Mouse (Mus musculus) embryonic facial prominence, embryonic 14.5 days (tissue): ENCODE measurements around the gene Plekhg2. TPM values are rescaled to one million over a fixed set of nuclear protein-coding genes. Genes with fewer than 3 reads are reported as not detected.
"Not testable (repeated sequence)": the region's sequence is repeated elsewhere in the genome, so short reads cannot be mapped to it uniquely, and the experiment has no call there.

Experiments
- ATAC-seq: fragments of 200-750 bp; cut with Nextera tagmentation; 2 replicates; pipeline ENCODE4 v1.8.0; 2017; ENCODE audit warnings: low read depth, moderate number of reproducible peaks, moderate TSS enrichment
- DNase-seq: peaks from one replicate; pipeline ENCODE4 v3.0.0-alpha.2; 2015; ENCODE audit warnings: low spot score
- H3K27ac ChIP-seq: fragments of 300-500 bp; sonication (generic); replicated peaks from 2 replicates; pipeline ENCODE4 v1.5.1; 2014; ENCODE audit warnings: low read depth, mild to moderate bottlenecking, low read length, moderate library complexity
- H3K27me3 ChIP-seq: fragments of 300-500 bp; sonication (generic); replicated peaks from 2 replicates; pipeline ENCODE4 v1.6.1; 2014; ENCODE audit warnings: low read length; ENCODE audit not compliant: control insufficient read depth, insufficient read depth
- H3K36me3 ChIP-seq: fragments of 300-500 bp; sonication (generic); 2 replicates; pipeline ENCODE4 v1.6.1; 2014; ENCODE audit warnings: low read length, mixed read lengths; ENCODE audit not compliant: control insufficient read depth, insufficient read depth
- H3K4me1 ChIP-seq: fragments of 300-500 bp; sonication (generic); 2 replicates; pipeline ENCODE4 v1.6.1; 2014; ENCODE audit warnings: antibody characterized with exemption, low read length; ENCODE audit not compliant: control insufficient read depth, insufficient read depth
- H3K4me2 ChIP-seq: fragments of 300-500 bp; sonication (generic); 2 replicates; pipeline ENCODE4 v1.6.1; 2014; ENCODE audit warnings: low read depth, mild to moderate bottlenecking, low read length, moderate library complexity, mixed read lengths
- H3K4me3 ChIP-seq: fragments of 300-500 bp; sonication (generic); 2 replicates; pipeline ENCODE4 v1.5.1; 2014; ENCODE audit warnings: low read depth, mild to moderate bottlenecking, low read length
- H3K9ac ChIP-seq: fragments of 300-500 bp; sonication (generic); 2 replicates; pipeline ENCODE4 v1.6.1; 2014; ENCODE audit warnings: low read depth, mild to moderate bottlenecking, low read length, moderate library complexity, mixed read lengths
- H3K9me3 ChIP-seq: fragments of 300-500 bp; sonication (generic); 2 replicates; pipeline ENCODE4 v1.6.1; 2016; ENCODE audit warnings: low read length; ENCODE audit not compliant: control insufficient read depth
- WGBS: fragments of 180-500 bp; shearing (Covaris S2); extraction: QIAGEN DNeasy Blood & Tissue Kit; methylation state at CpG from one replicate; pipeline ENCODE4 v1.1.7; 2014; 5-methylcytosine and 5-hydroxymethylcytosine counted together
- polyA plus RNA-seq: library from polyadenylated mRNA; unstranded; fragments of >200 nt; fragmentation: Nextera tagmentation; extraction: Ambion mirVana; gene quantifications from 2 replicates; pipeline ENCODE4 v1.2.1, GENCODE M21; 2014

Gene Plekhg2
- polyA plus RNA-seq, 1 experiment from 2014 or later, result 41.1 TPM

GRCm38 (mm10) chr7:28398696-28399340 is 26.4 kb upstream of the Plekhg2 start:
- Histone ChIP-seq H3K9me3 (no peaks in the 10 kb centered on the region), H3K4me2 (no peak overlapping the region), H3K27ac (no peak overlapping the region), H3K4me1 (no peaks in the 10 kb centered on the region), H3K4me3 (no peak overlapping the region), H3K27me3 (no peaks in the 10 kb centered on the region), H3K9ac (no peak overlapping the region), H3K36me3 (peaks cover 86% of the 10 kb centered on the region)
- 89% methylated on average over 10 of the region's 10 CpGs for WGBS
- ATAC-seq (no peak), DNase-seq (no peak)

- no peak overlapping the region for H3K4me3 ChIP-seq
- H3K9me3 ChIP-seq, result no peaks in the 10 kb centered on the region
- peaks cover 78% of the 10 kb centered on the region for H3K36me3 ChIP-seq
- no peaks in the 10 kb centered on the region for H3K27me3 ChIP-seq
- H3K4me2 ChIP-seq, result no peak overlapping the region
- ATAC-seq (no peak), DNase-seq (peak; percentile 52)
- WGBS, result 73% methylated on average over 3 of the region's 3 CpGs
- H3K4me1 ChIP-seq, result 0 out of 2 replicates have a peak, but pooled peaks cover 3% of the 10 kb centered on the region
- H3K9ac ChIP-seq, result no peak overlapping the region
- no peak overlapping the region for H3K27ac ChIP-seq
Measured at GRCm38 (mm10) chr7:28398000-28398399, 25.6 kb upstream of the Plekhg2 start.

- no peak for DNase-seq
- H3K4me2 ChIP-seq, result no peak overlapping the region
- peaks cover 58% of the 10 kb centered on the region for H3K36me3 ChIP-seq
- no peaks in the 10 kb centered on the region for H3K27me3 ChIP-seq
- H3K9me3 ChIP-seq, result no peaks in the 10 kb centered on the region
- H3K4me1 ChIP-seq, result peaks cover 8% of the 10 kb centered on the region
- 93% methylated on average over 4 of the region's 4 CpGs for WGBS
- H3K9ac ChIP-seq, result no peak overlapping the region
- no peak overlapping the region for H3K27ac ChIP-seq
- no peak overlapping the region for H3K4me3 ChIP-seq
- no peak for ATAC-seq
Measured at GRCm38 (mm10) chr7:28395425-28395824, 23.0 kb upstream of the Plekhg2 start.

GRCm38 (mm10) chr7:28393272-28393951 is 21.0 kb upstream of the Plekhg2 start:
- Histone ChIP-seq H3K9ac (peak overlapping the region; percentile 88), H3K36me3 (peaks cover 58% of the 10 kb centered on the region), H3K4me2 (peak overlapping the region; percentile 92), H3K27ac (peak overlapping the region; percentile 84), H3K27me3 (no peaks in the 10 kb centered on the region), H3K4me3 (peak overlapping the region; percentile 94), H3K9me3 (no peaks in the 10 kb centered on the region), H3K4me1 (peaks cover 8% of the 10 kb centered on the region)
- DNase-seq (no peak), ATAC-seq (no peak)
- WGBS, result 4% methylated on average over 21 of the region's 22 CpGs

- Histone ChIP-seq H3K36me3 (peaks cover 58% of the 10 kb centered on the region), H3K27ac (peak within 1 kb of the TSS; percentile 84), H3K4me3 (peak within 1 kb of the TSS; percentile 94), H3K4me2 (peak within 1 kb of the TSS; percentile 92), H3K9me3 (no peaks in the 10 kb centered on the region), H3K4me1 (peaks cover 8% of the 10 kb centered on the region), H3K27me3 (no peaks in the 10 kb centered on the region), H3K9ac (peak within 1 kb of the TSS; percentile 88)
- WGBS, result under 1% methylated on average over 53 of the region's 58 CpGs
- DNase-seq, result peak; percentile 100
- peak; percentile 97 for ATAC-seq
Measured at GRCm38 (mm10) chr7:28392429-28393271, 20.3 kb upstream of the Plekhg2 start, which contains the start of the genes Med29 and Paf1. Gene Med29, minus strand, starts transcription at chr7:28392708. Gene Paf1, plus strand, starts transcription at chr7:28392951.

GRCm38 (mm10) chr7:28390331-28390730 is 17.9 kb upstream of the Plekhg2 start:
- ATAC-seq (no peak), DNase-seq (no peak)
- H3K9me3 ChIP-seq, result no peaks in the 10 kb centered on the region
- no peak overlapping the region for H3K4me2 ChIP-seq
- 91% methylated on average over 3 of the region's 3 CpGs for WGBS
- H3K36me3 ChIP-seq, result peaks cover 51% of the 10 kb centered on the region
- peaks cover 8% of the 10 kb centered on the region for H3K4me1 ChIP-seq
- H3K27me3 ChIP-seq, result no peaks in the 10 kb centered on the region
- H3K9ac ChIP-seq, result no peak overlapping the region
- H3K27ac ChIP-seq, result no peak overlapping the region
- H3K4me3 ChIP-seq, result no peak overlapping the region

GRCm38 (mm10) chr7:28387384-28387783 is 15.0 kb upstream of the Plekhg2 start:
- not testable (repeated sequence) for H3K9ac ChIP-seq, DNase-seq, H3K4me2 ChIP-seq, H3K27ac ChIP-seq, H3K4me3 ChIP-seq, H3K9me3 ChIP-seq, ATAC-seq, H3K27me3 ChIP-seq
- peaks cover 55% of the 10 kb centered on the region for H3K36me3 ChIP-seq
- 87% methylated on average over 7 of the region's 7 CpGs for WGBS
- peaks cover 14% of the 10 kb centered on the region for H3K4me1 ChIP-seq

GRCm38 (mm10) chr7:28386877-28387276 is 14.5 kb upstream of the Plekhg2 start:
- H3K9me3 ChIP-seq, ATAC-seq, H3K9ac ChIP-seq, H3K27ac ChIP-seq, H3K27me3 ChIP-seq, H3K4me3 ChIP-seq, DNase-seq, H3K4me2 ChIP-seq: not testable (repeated sequence)
- H3K36me3 ChIP-seq, result peaks cover 55% of the 10 kb centered on the region
- WGBS, result 69% methylated on average over 6 of the region's 6 CpGs
- H3K4me1 ChIP-seq, result peaks cover 17% of the 10 kb centered on the region
